Comparison of ENCODE assay signal across 8 mouse cellular contexts in the genomic region with DNA sequence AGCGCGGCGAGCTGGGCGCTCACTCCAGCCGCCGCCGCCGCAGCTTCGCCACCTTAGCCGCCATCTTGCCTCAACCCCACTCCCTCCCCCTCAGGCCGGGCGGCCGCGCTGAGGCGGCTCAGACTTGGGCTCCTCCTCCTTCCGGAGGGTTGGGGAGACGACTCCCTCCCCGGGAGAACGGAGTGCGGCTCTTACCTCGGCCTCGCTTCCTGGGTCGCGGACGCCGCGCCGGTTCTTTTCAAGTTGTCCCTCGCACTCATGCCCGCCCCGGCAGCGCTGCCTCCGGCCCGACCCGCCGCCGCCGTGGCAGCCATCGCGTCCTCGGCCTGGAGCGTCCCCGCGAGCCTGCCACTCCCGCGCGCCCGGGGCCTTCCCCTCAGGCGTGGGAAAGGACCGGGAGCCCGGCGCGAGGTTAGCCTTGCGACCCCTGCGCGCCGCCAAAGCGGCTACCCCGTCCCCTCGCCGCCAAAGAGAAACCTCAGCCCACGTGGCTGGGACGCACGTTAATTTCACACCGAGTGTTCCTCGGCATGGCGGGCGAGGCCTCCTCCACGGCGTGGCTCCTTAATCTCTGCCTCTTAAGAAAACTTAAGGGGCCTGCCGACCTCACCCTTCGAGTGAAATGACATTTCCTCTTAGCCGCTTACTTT. TPM values are rescaled to one million over a fixed set of nuclear protein-coding genes. Genes with fewer than 3 reads are reported as not detected.
DNase-seq lines count a peak whose midpoint lies in the region; ATAC-seq and TF ChIP-seq lines count a peak whose summit lies in the region.

No protein-coding gene starts in this region.

- DNase-seq in adrenal gland, adult 8-10 months = peak; percentile 89
- peak; percentile 93 for DNase-seq in embryo, embryonic 9.5 days (ENCODE audit: extremely low spot score)
- peak; percentile 83 to 89 for DNase-seq in gastrocnemius, postnatal 4 days (ENCODE audit: low spot score in 2 of 2)
- DNase-seq in left cerebral cortex, postnatal 36 days (ENCODE audit: low spot score in 2 of 2) = peak; percentile 87 to 89
- DNase-seq in midbrain, embryonic 10.5 days (ENCODE audit: low spot score) = peak; percentile 91
- DNase-seq in right cerebral cortex, postnatal 36 days (ENCODE audit: low spot score in 2 of 2) = peak; percentile 77
- peak; percentile 85 to 88 for DNase-seq in urinary bladder, postnatal 4 days (ENCODE audit: low spot score in 2 of 2)

- peak overlapping the region; percentile 99 for H3K27ac ChIP-seq in intestine, postnatal 0 days (ENCODE audit: low read depth, low read length)
- peak overlapping the region; percentile 99 for H3K27ac ChIP-seq in midbrain, embryonic 10.5 days (replicated peaks)

- H3K36me3 ChIP-seq in intestine, postnatal 0 days (ENCODE audit: control insufficient read depth, insufficient read depth) = no peaks in the 10 kb centered on the region
- H3K36me3 ChIP-seq in midbrain, embryonic 10.5 days = 0 out of 2 replicates have a peak, but pooled peaks cover 14% of the 10 kb centered on the region

- H3K4me3 ChIP-seq in intestine, postnatal 0 days (ENCODE audit: low read depth, low read length) = peak overlapping the region; percentile 98
- H3K4me3 ChIP-seq in midbrain, embryonic 10.5 days = peak overlapping the region; percentile 94

- peak; percentile 22 for TF ChIP-seq CTCF in intestine, postnatal 0 days (IDR thresholded peaks at IDR 0.05; ENCODE audit: low read depth)

- peak overlapping the region; percentile 96 for H3K4me2 ChIP-seq in intestine, postnatal 0 days (replicated peaks; ENCODE audit: low read depth)

- intact Hi-C loops in left cerebral cortex, postnatal 36 days (cut with DNase I) = loop anchor here (2.0 to 5.0 kb wide), 2 partner anchors 80 to 93 kb away; a partner anchor contains a TSS

- H3K4me1 ChIP-seq in intestine, postnatal 0 days (replicated peaks; ENCODE audit: control insufficient read depth, insufficient read depth, low read length) = no peaks in the 10 kb centered on the region
- peaks cover 29% of the 10 kb centered on the region for H3K4me1 ChIP-seq in midbrain, embryonic 10.5 days

- H3K9me3 ChIP-seq in intestine, postnatal 0 days (ENCODE audit: control insufficient read depth) = no peaks in the 10 kb centered on the region
- H3K9me3 ChIP-seq in midbrain, embryonic 10.5 days (replicated peaks) = no peaks in the 10 kb centered on the region

- under 1% methylated on average over 65 of the region's 73 CpGs for WGBS in intestine, postnatal 0 days
- WGBS in midbrain, embryonic 10.5 days = under 1% methylated on average over 71 of the region's 73 CpGs

- peak; percentile 92 for ATAC-seq in intestine, postnatal 0 days

- H3K27me3 ChIP-seq in intestine, postnatal 0 days (replicated peaks; ENCODE audit: control insufficient read depth, insufficient read depth, low read length) = no peaks in the 10 kb centered on the region
- H3K27me3 ChIP-seq in midbrain, embryonic 10.5 days (ENCODE audit: low read depth, poor library complexity, severe bottlenecking) = no peaks in the 10 kb centered on the region

- H3K9ac ChIP-seq in intestine, postnatal 0 days (ENCODE audit: low read depth, low read length) = peak overlapping the region; percentile 99

RNA-seq across cellular contexts. Expression of a gene that starts 0.9 kb away (rescaled TPM):
- 10 to 100 TPM; 10.2 to 10.9 (median 10.7) TPM for total RNA-seq in adrenal gland, adult 8-10 months (2022)
- 1 to 10 TPM; 5.3 to 6.2 TPM for total RNA-seq in gastrocnemius, postnatal 4 days (2021)
- 8.3 and 8.9 TPM in 2 replicates for polyA plus RNA-seq in intestine, postnatal 0 days (2015; fragmentation: Nextera tagmentation; extraction: Ambion mirVana)
- 1 to 10 TPM; 5.5 to 6.4 TPM for total RNA-seq in left cerebral cortex, postnatal 36 days (2021)
- polyA plus RNA-seq in midbrain, embryonic 10.5 days (2016; fragmentation: Nextera tagmentation; extraction: Ambion mirVana) = 16.4 and 17.9 TPM in 2 replicates

RNA-seq across cellular contexts. Expression of a gene that starts 1.0 kb away (rescaled TPM):
- 100 to 1,000 TPM; 177 to 269 (median 227) TPM for total RNA-seq in adrenal gland, adult 8-10 months (2022)
- total RNA-seq in gastrocnemius, postnatal 4 days (2021) = 100 to 1,000 TPM; 169 to 170 TPM
- polyA plus RNA-seq in intestine, postnatal 0 days (2015; fragmentation: Nextera tagmentation; extraction: Ambion mirVana) = 114 and 140 TPM in 2 replicates
- total RNA-seq in left cerebral cortex, postnatal 36 days (2021) = 100 to 1,000 TPM; 237 to 292 TPM
- 120 and 139 TPM in 2 replicates for polyA plus RNA-seq in midbrain, embryonic 10.5 days (2016; fragmentation: Nextera tagmentation; extraction: Ambion mirVana)

Comparison
In these comparisons a context has a peak if more than half of its experiments do, and no peak if none do; other contexts are left out.
1. Peak in every context shown above with its lines: DNase-seq, ATAC-seq, H3K4me3 ChIP-seq and H3K27ac ChIP-seq.